Mouse (Mus musculus): ENCODE results near the gene Fnip2. TPM values are rescaled to one million over a fixed set of nuclear protein-coding genes. Genes with fewer than 3 reads are reported as not detected.
A peak's percentile ranks its signal among the peaks of the same experiment; 100 is the strongest.

Gene Fnip2
- total and polyA plus RNA-seq, 2 experiments from 2014 or later, result 6.9 to 30.3 TPM

DNA sequence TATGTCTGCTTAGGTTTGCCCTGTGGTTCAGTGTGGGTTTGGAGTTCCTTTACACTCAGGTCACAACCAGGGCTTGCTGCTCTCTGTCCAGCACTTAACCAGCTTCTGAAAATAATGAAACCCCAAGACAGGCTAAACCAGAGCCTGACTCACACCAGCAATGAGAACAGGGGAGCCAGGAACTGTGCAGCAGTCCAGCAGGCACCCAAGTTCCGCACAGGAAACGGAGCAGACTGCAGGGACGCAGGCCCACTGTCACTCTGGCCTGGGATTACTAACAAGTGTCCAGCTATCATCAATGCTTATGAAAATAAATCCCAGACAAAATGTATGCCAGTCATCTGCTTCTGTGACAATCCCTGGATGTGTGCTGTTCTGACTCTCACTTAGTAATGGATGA is 40.1 kb downstream of the Fnip2 start:
- ATAC-seq (ENCODE audit: low FRiP score), result no peak

GRCm38 (mm10) chr3:79523349-79523748 is 44.2 kb downstream of the Fnip2 start:
- WGBS, result 85% methylated on average over 4 of the region's 4 CpGs
- no peaks in the 10 kb centered on the region for H3K27me3 ChIP-seq (ENCODE audit: insufficient read depth, low read length)
- no peaks in the 10 kb centered on the region for H3K36me3 ChIP-seq (ENCODE audit: insufficient read depth, low read length)
- DNase-seq (ENCODE audit: low spot score) (no peak), ATAC-seq (ENCODE audit: low FRiP score) (no peak)
- no peaks in the 10 kb centered on the region for H3K9me3 ChIP-seq (ENCODE audit: low read length)
- TF ChIP-seq CTCF (IDR thresholded peaks at IDR 0.05), result no peak
- no peak overlapping the region for H3K4me3 ChIP-seq (ENCODE audit: low read depth, low read length)
- H3K9ac ChIP-seq (replicated peaks; ENCODE audit: low read length, poor library complexity, severe bottlenecking), result no peak overlapping the region
- 0 out of 2 replicates have a peak, but pooled peaks cover 3% of the 10 kb centered on the region for H3K4me1 ChIP-seq (ENCODE audit: insufficient read depth, low read length)
- H3K27ac ChIP-seq (ENCODE audit: low read depth, low read length), result no peak overlapping the region
- no peak overlapping the region for H3K4me2 ChIP-seq (ENCODE audit: low read depth, low read length, poor library complexity, severe bottlenecking)

More for the DNA sequence above, 40.1 kb downstream of the Fnip2 start:
- Histone ChIP-seq H3K4me1 (ENCODE audit: insufficient read depth, low read length) (no peaks in the 10 kb centered on the region), H3K4me2 (ENCODE audit: low read depth, low read length, poor library complexity, severe bottlenecking) (no peak overlapping the region), H3K9ac (replicated peaks; ENCODE audit: low read length, poor library complexity, severe bottlenecking) (no peak overlapping the region), H3K27ac (ENCODE audit: low read depth, low read length) (no peak overlapping the region), H3K36me3 (ENCODE audit: insufficient read depth, low read length) (no peaks in the 10 kb centered on the region), H3K4me3 (ENCODE audit: low read depth, low read length) (no peak overlapping the region), H3K9me3 (ENCODE audit: low read length) (no peaks in the 10 kb centered on the region), H3K27me3 (ENCODE audit: insufficient read depth, low read length) (no peaks in the 10 kb centered on the region)
- WGBS, result 93% methylated on average over 3 of the region's 3 CpGs
- TF ChIP-seq CTCF (IDR thresholded peaks at IDR 0.05), result no peak
- DNase-seq (ENCODE audit: low spot score), result no peak

- WGBS, result 75% methylated on average over 9 of the region's 9 CpGs
- Histone ChIP-seq H3K27ac (ENCODE audit: low read depth, low read length) (no peak overlapping the region), H3K36me3 (ENCODE audit: insufficient read depth, low read length) (peaks cover 2% of the 10 kb centered on the region; the same call in 1 of the 2 replicates), H3K9me3 (ENCODE audit: low read length) (no peaks in the 10 kb centered on the region), H3K4me2 (ENCODE audit: low read depth, low read length, poor library complexity, severe bottlenecking) (no peak overlapping the region), H3K4me1 (ENCODE audit: insufficient read depth, low read length) (0 out of 2 replicates have a peak, but pooled peaks cover 3% of the 10 kb centered on the region), H3K9ac (replicated peaks; ENCODE audit: low read length, poor library complexity, severe bottlenecking) (no peak overlapping the region), H3K27me3 (ENCODE audit: insufficient read depth, low read length) (no peaks in the 10 kb centered on the region), H3K4me3 (ENCODE audit: low read depth, low read length) (no peak overlapping the region)
- DNase-seq (ENCODE audit: low spot score) (no peak), ATAC-seq (ENCODE audit: low FRiP score) (no peak)
- TF ChIP-seq CTCF (IDR thresholded peaks at IDR 0.05), result no peak
Measured at GRCm38 (mm10) chr3:79519862-79520261, 47.7 kb downstream of the Fnip2 start.

- peaks cover 3% of the 10 kb centered on the region; the same call in 1 of the 2 replicates for H3K36me3 ChIP-seq (ENCODE audit: insufficient read depth, low read length)
- H3K9ac ChIP-seq (replicated peaks; ENCODE audit: low read length, poor library complexity, severe bottlenecking), result peak overlapping the region; percentile 24; the same call in 1 of the 2 replicates
- H3K4me3 ChIP-seq (ENCODE audit: low read depth, low read length), result no peak overlapping the region
- DNase-seq (ENCODE audit: low spot score) (peak; percentile 42), ATAC-seq (ENCODE audit: low FRiP score) (peak; percentile 61; the same call in 1 of the 2 replicates)
- no peak for TF ChIP-seq CTCF (IDR thresholded peaks at IDR 0.05)
- H3K4me1 ChIP-seq (ENCODE audit: insufficient read depth, low read length), result 0 out of 2 replicates have a peak, but pooled peaks cover 3% of the 10 kb centered on the region
- 30% methylated on average over 13 of the region's 13 CpGs for WGBS
- peak overlapping the region; percentile 57 for H3K27ac ChIP-seq (ENCODE audit: low read depth, low read length)
- no peak overlapping the region for H3K4me2 ChIP-seq (ENCODE audit: low read depth, low read length, poor library complexity, severe bottlenecking)
- H3K9me3 ChIP-seq (ENCODE audit: low read length), result no peaks in the 10 kb centered on the region
- H3K27me3 ChIP-seq (ENCODE audit: insufficient read depth, low read length), result no peaks in the 10 kb centered on the region
Measured at GRCm38 (mm10) chr3:79518761-79519527, 48.7 kb downstream of the Fnip2 start.

GRCm38 (mm10) chr3:79517884-79518591 is 49.6 kb downstream of the Fnip2 start:
- H3K27me3 ChIP-seq (ENCODE audit: insufficient read depth, low read length), result no peaks in the 10 kb centered on the region
- peaks cover 3% of the 10 kb centered on the region; the same call in 1 of the 2 replicates for H3K36me3 ChIP-seq (ENCODE audit: insufficient read depth, low read length)
- 0 out of 2 replicates have a peak, but pooled peaks cover 3% of the 10 kb centered on the region for H3K4me1 ChIP-seq (ENCODE audit: insufficient read depth, low read length)
- H3K9ac ChIP-seq (replicated peaks; ENCODE audit: low read length, poor library complexity, severe bottlenecking), result no peak overlapping the region
- DNase-seq (ENCODE audit: low spot score) (peak; percentile 43), ATAC-seq (ENCODE audit: low FRiP score) (no peak)
- H3K4me3 ChIP-seq (ENCODE audit: low read depth, low read length), result no peak overlapping the region
- no peaks in the 10 kb centered on the region for H3K9me3 ChIP-seq (ENCODE audit: low read length)
- 46% methylated on average over 17 of the region's 17 CpGs for WGBS
- H3K27ac ChIP-seq (ENCODE audit: low read depth, low read length), result no peak overlapping the region
- TF ChIP-seq CTCF (IDR thresholded peaks at IDR 0.05), result no peak
- 0 out of 2 replicates have a peak overlapping the region, but pooled peaks have one; percentile 13 for H3K4me2 ChIP-seq (ENCODE audit: low read depth, low read length, poor library complexity, severe bottlenecking)

All from midbrain, postnatal 0 days (tissue).